Mouse (Mus musculus) embryo, embryonic 10 days (tissue): ENCODE data around the gene Amdhd2.
A peak's percentile ranks its signal among the peaks of the same experiment; 100 is the strongest.
"Not testable (repeated sequence)": the region's sequence is repeated elsewhere in the genome, so short reads cannot be mapped to it uniquely, and the experiment has no call there.

ENCODE experiments used
- DNase-seq: peaks from one replicate; pipeline ENCODE4 v3.0.0-alpha.2; 2015; ENCODE audit warnings: low spot score

Gene Amdhd2

GRCm38 (mm10) chr17:24155742-24156141, 7.8 kb downstream of the Amdhd2 start:
- no peak for DNase-seq

GRCm38 (mm10) chr17:24154463-24154862, 9.1 kb downstream of the Amdhd2 start:
- no peak for DNase-seq

GRCm38 (mm10) chr17:24151890-24152563, 11.5 kb downstream of the Amdhd2 start:
- peak; percentile 90 for DNase-seq

- no peak for DNase-seq
Measured at GRCm38 (mm10) chr17:24151382-24151781, 12.2 kb downstream of the Amdhd2 start.

- DNase-seq = no peak
Measured at GRCm38 (mm10) chr17:24150824-24151223, 12.7 kb downstream of the Amdhd2 start, which contains the start of gene Pdpk1. Pdpk1 (minus strand) TSS chr17:24150924.

GRCm38 (mm10) chr17:24149421-24149820, 14.1 kb downstream of the Amdhd2 start:
- no peak for DNase-seq

- no peak for DNase-seq
Measured at GRCm38 (mm10) chr17:24142897-24143296, 20.7 kb downstream of the Amdhd2 start.

- peak; percentile 96 for DNase-seq
Measured at GRCm38 (mm10) chr17:24141425-24141920, 22.1 kb downstream of the Amdhd2 start.

GRCm38 (mm10) chr17:24140845-24141424, 22.6 kb downstream of the Amdhd2 start:
- DNase-seq = peak; percentile 21

- DNase-seq = no peak
Measured at GRCm38 (mm10) chr17:24139968-24140367, 23.6 kb downstream of the Amdhd2 start.

GRCm38 (mm10) chr17:24139256-24139655, 24.3 kb downstream of the Amdhd2 start:
- no peak for DNase-seq

- no peak for DNase-seq
Measured at GRCm38 (mm10) chr17:24137226-24137880, 26.2 kb downstream of the Amdhd2 start.

- no peak for DNase-seq
Measured at GRCm38 (mm10) chr17:24134062-24134461, 29.5 kb downstream of the Amdhd2 start.

GRCm38 (mm10) chr17:24132919-24133318, 30.6 kb downstream of the Amdhd2 start:
- DNase-seq = not testable (repeated sequence)

- no peak for DNase-seq
Measured at GRCm38 (mm10) chr17:24131570-24131969, 32.0 kb downstream of the Amdhd2 start.

- DNase-seq = not testable (repeated sequence)
Measured at GRCm38 (mm10) chr17:24129246-24129645, 34.3 kb downstream of the Amdhd2 start.

GRCm38 (mm10) chr17:24127592-24127991, 36.0 kb downstream of the Amdhd2 start:
- no peak for DNase-seq

GRCm38 (mm10) chr17:24126801-24127200, 36.8 kb downstream of the Amdhd2 start:
- no peak for DNase-seq

- DNase-seq = no peak
Measured at GRCm38 (mm10) chr17:24119446-24119845, 44.1 kb downstream of the Amdhd2 start.

- DNase-seq = no peak
Measured at GRCm38 (mm10) chr17:24113031-24113430, 50.5 kb downstream of the Amdhd2 start.

- DNase-seq = no peak
Measured at GRCm38 (mm10) chr17:24111256-24111655, 52.3 kb downstream of the Amdhd2 start.

GRCm38 (mm10) chr17:24108896-24109295, 54.7 kb downstream of the Amdhd2 start:
- DNase-seq = no peak
